Mouse (Mus musculus) testis, postnatal 10 days (tissue): ENCODE data around the gene Gm9611.
"Not testable (repeated sequence)": the region's sequence is repeated elsewhere in the genome, so short reads cannot be mapped to it uniquely, and the experiment has no call there.

ENCODE experiments used
- DNase-seq: peaks from one replicate; pipeline ENCODE4 v3.0.0; 2021; ENCODE audit warnings: low spot score

The Gm9611 gene

GRCm38 (mm10) chr14:42297258-42297657 is at the start of gene Gm9611:
Gm9611 (minus strand) TSS chr14:42297358.
- DNase-seq: not testable (repeated sequence)

DNA sequence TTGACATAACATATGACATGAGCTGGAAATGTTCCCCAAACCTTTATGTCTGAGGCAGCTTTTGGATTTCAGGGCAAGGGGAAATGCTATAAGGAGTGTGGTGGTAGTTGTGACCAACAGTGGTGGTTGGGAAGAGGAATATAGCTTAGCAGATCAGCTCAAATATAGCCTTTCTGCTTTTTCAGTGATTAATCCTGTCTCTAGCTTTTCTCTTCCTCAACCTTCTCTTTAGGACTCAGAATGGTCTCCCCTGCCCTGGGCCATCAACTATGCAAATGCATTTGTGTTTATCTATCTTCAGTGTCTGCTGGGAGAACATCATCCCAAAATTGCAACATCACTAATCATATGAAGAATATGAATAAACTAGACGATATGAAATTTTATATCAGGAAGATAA is 12.8 kb upstream of the Gm9611 start, which contains the start of gene Gm7995:
Gene Gm7995 (plus strand): TSS at position 301 of the 400 bp plus-strand sequence.
- DNase-seq: not testable (repeated sequence)

- not testable (repeated sequence) for DNase-seq
These were observed 37.2 kb downstream of the Gm9611 start, which contains the start of gene Gm17026 for GRCm38 (mm10) chr14:42259948-42260347. Gm17026 (minus strand) TSS chr14:42260048.
